Mouse (Mus musculus) neutrophil, adult 5-6 weeks (primary cell): ENCODE data around the gene Dnah11. TPM values are rescaled to one million over a fixed set of nuclear protein-coding genes. Genes with fewer than 3 reads are reported as not detected.
"Not testable (repeated sequence)": the region's sequence is repeated elsewhere in the genome, so short reads cannot be mapped to it uniquely, and the experiment has no call there.

Source experiments
- ATAC-seq: fragments of 151-379, 151-347 bp; 2 replicates; pipeline ENCODE4 v1.8.0; 2017; ENCODE audit warnings: mild to moderate bottlenecking, moderate TSS enrichment; ENCODE audit not compliant: insufficient number of reproducible peaks, poor library complexity, low FRiP score, severe bottlenecking; ENCODE audit errors: extremely low read depth
- total RNA-seq: library from RNA; stranded (forward); fragments of 200-1000 nt; gene quantifications from 2 replicates; pipeline ENCODE4 v1.2.3, GENCODE M21; 2017

The Dnah11 gene
- total RNA-seq, 1 experiment from 2014 or later = not detected

- ATAC-seq = no peak
Measured at GRCm38 (mm10) chr12:118013872-118014271, 185.0 kb downstream of the Dnah11 start.

- ATAC-seq = no peak
Measured at GRCm38 (mm10) chr12:118011921-118012320, 186.9 kb downstream of the Dnah11 start.

- peak; percentile 61; the same call in 1 of the 2 replicates for ATAC-seq
Measured at GRCm38 (mm10) chr12:117994938-117995337, 203.9 kb downstream of the Dnah11 start.

- ATAC-seq = peak; percentile 81
Measured at GRCm38 (mm10) chr12:117993499-117993898, 205.3 kb downstream of the Dnah11 start.

GRCm38 (mm10) chr12:117989018-117989828, 209.6 kb downstream of the Dnah11 start:
- no peak for ATAC-seq

GRCm38 (mm10) chr12:117980315-117980714, 218.5 kb downstream of the Dnah11 start:
- ATAC-seq = no peak

GRCm38 (mm10) chr12:117973712-117974111, 225.1 kb downstream of the Dnah11 start:
- ATAC-seq = no peak

GRCm38 (mm10) chr12:117962698-117963097, 236.1 kb downstream of the Dnah11 start:
- ATAC-seq = no peak

GRCm38 (mm10) chr12:117959213-117959612, 239.6 kb downstream of the Dnah11 start:
- no peak for ATAC-seq

- ATAC-seq = no peak
Measured at GRCm38 (mm10) chr12:117946823-117947704, 251.8 kb downstream of the Dnah11 start.

- 0 out of 2 replicates have a peak, but pooled peaks have one; percentile 30 for ATAC-seq
Measured at GRCm38 (mm10) chr12:117941947-117942346, 256.9 kb downstream of the Dnah11 start.

GRCm38 (mm10) chr12:117938214-117938613, 260.6 kb downstream of the Dnah11 start:
- ATAC-seq = no peak

- ATAC-seq = no peak
Measured at GRCm38 (mm10) chr12:117932026-117932425, 266.8 kb downstream of the Dnah11 start.

- no peak for ATAC-seq
Measured at GRCm38 (mm10) chr12:117929768-117930167, 269.1 kb downstream of the Dnah11 start.

GRCm38 (mm10) chr12:117915826-117916588, 282.8 kb downstream of the Dnah11 start:
- ATAC-seq = no peak

- no peak for ATAC-seq
Measured at GRCm38 (mm10) chr12:117914613-117915245, 284.1 kb downstream of the Dnah11 start.

GRCm38 (mm10) chr12:117911396-117911795, 287.4 kb downstream of the Dnah11 start:
- ATAC-seq = no peak

- ATAC-seq = not testable (repeated sequence)
Measured at GRCm38 (mm10) chr12:117905232-117905840, 293.5 kb downstream of the Dnah11 start.
